Mouse (Mus musculus) ES-E14 (cell line): Measurements from ENCODE around the gene H2-Ob. TPM values are rescaled to one million over a fixed set of nuclear protein-coding genes. Genes with fewer than 3 reads are reported as not detected.

ENCODE experiments used
- DNase-seq: peaks from one replicate; pipeline ENCODE4 v3.0.0-alpha.2; 2013; ENCODE audit warnings: low read depth, low spot score
- H3K27ac ChIP-seq: 2 replicates; pipeline ENCODE4 v1.5.1; 2012; ENCODE audit warnings: low read depth, mild to moderate bottlenecking, low read length, moderate library complexity, mixed read lengths; ENCODE audit not compliant: poor library complexity, insufficient read depth, severe bottlenecking
- H3K36me3 ChIP-seq: 2 replicates; pipeline ENCODE4 v1.6.1; 2012; ENCODE audit warnings: mild to moderate bottlenecking, low read length, moderate library complexity, mixed read lengths; ENCODE audit not compliant: control insufficient read depth, poor library complexity, insufficient read depth, severe bottlenecking
- H3K4me1 ChIP-seq, 2 experiments: fragments of 150-350 bp in 1 of 2; sonication (generic) in 1 of 2; 2 replicates each; pipeline ENCODE4 v1.6.1; 2012; ENCODE audit warnings: low read length in 2 of 2, mild to moderate bottlenecking in 1 of 2, mixed read lengths in 1 of 2; ENCODE audit not compliant: control insufficient read depth in 2 of 2, insufficient read depth in 2 of 2, poor library complexity in 1 of 2
- H3K4me3 ChIP-seq, 2 experiments: fragments of 150-350 bp in 1 of 2; sonication (generic) in 1 of 2; 2 replicates each; pipeline ENCODE4 v1.5.1; 2012; ENCODE audit warnings: low read length in 2 of 2, low read depth in 1 of 2, mild to moderate bottlenecking in 1 of 2, mixed read lengths in 1 of 2; ENCODE audit not compliant: insufficient read depth in 1 of 2, poor library complexity in 1 of 2, severe bottlenecking in 1 of 2
- H3K9ac ChIP-seq: 2 replicates; pipeline ENCODE4 v1.6.1; 2012; ENCODE audit warnings: low read depth, mild to moderate bottlenecking, low read length, mixed read lengths; ENCODE audit not compliant: poor library complexity, insufficient read depth, severe bottlenecking
- H3K9me3 ChIP-seq: fragments of 150-350 bp; sonication (generic); 2 replicates; pipeline ENCODE4 v1.6.1; 2012; ENCODE audit warnings: low read depth, mild to moderate bottlenecking, low read length; ENCODE audit not compliant: control insufficient read depth, insufficient read depth
- CHD2 ChIP-seq: IDR thresholded peaks from 2 replicates; pipeline ENCODE4 v1.6.1; 2014; ENCODE audit warnings: mild to moderate bottlenecking, low read depth, low read length, inconsistent platforms
- HCFC1 ChIP-seq: IDR thresholded peaks from 2 replicates; pipeline ENCODE4 v1.6.1; 2012; ENCODE audit warnings: low read length, inconsistent platforms, borderline replicate concordance; ENCODE audit not compliant: insufficient read depth
- MAFK ChIP-seq: IDR thresholded peaks from 2 replicates; pipeline ENCODE4 v1.6.1; 2014; ENCODE audit warnings: mild to moderate bottlenecking, low read depth, low read length, inconsistent platforms; ENCODE audit not compliant: insufficient read depth
- ZC3H11A ChIP-seq: IDR thresholded peaks from 2 replicates; pipeline ENCODE4 v1.6.1; 2012; ENCODE audit warnings: low read depth, mild to moderate bottlenecking, inconsistent platforms, low read length, borderline replicate concordance
- ZNF384 ChIP-seq: IDR thresholded peaks from 2 replicates; pipeline ENCODE4 v1.6.1; 2012; ENCODE audit warnings: low read depth, low read length, inconsistent platforms
- in situ Hi-C, 2 experiments: fragments of 600-800 bp; cut with MboI; formaldehyde crosslinking; loops; one replicate each; pipeline ENCODE4 v1.15.1; 2025; ENCODE audit warnings: low sequenced_read_pairs in 2 of 2, inconsistent platforms in 1 of 2; ENCODE audit not compliant: unreplicated experiment in 2 of 2
- total RNA-seq: library from RNA; depleted of rRNA; stranded (reverse); fragments of 300-350 nt; gene quantifications from 2 replicates; pipeline ENCODE4 v1.2.3, GENCODE M21; 2012; rRNA removed

H2-Ob gene
- not detected in 2 replicates for total RNA-seq

DNA sequence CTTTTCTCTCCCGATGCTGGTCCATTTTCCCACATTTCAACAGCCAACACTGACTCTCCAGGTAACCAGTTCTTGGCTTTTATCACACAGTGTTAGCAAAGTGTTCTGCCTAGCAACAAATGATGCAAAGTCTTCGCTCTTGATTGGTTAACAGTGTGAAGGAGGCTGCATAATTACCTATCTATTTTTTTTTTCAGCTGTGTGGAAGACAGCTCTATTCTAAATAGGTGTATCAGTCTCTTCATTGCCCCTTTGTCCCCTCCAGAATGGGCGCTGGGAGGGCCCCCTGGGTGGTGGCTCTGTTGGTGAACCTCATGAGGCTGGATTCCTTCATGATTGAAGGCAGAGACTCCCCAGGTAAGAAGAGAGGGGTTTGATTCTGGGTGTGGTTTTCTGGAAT, at the start of gene H2-Ob:
H2-Ob (plus strand) TSS at position 198 of the 400 bp plus-strand sequence.
- DNase-seq = no peak
- Histone ChIP-seq H3K9ac (no peak within 1 kb of the TSS), H3K36me3 (no peaks in the 10 kb centered on the region), H3K9me3 (peaks cover 11% of the 10 kb centered on the region; the same call in 1 of the 2 replicates), H3K4me1 (no peaks in the 10 kb centered on the region), H3K4me3 (no peak within 1 kb of the TSS), H3K27ac (no peak within 1 kb of the TSS)
- in situ Hi-C loops = no loop called here
- TF ChIP-seq ZNF384 (0 out of 2 replicates have a peak, but pooled peaks have one; percentile 25), CHD2 (peak; percentile 78), HCFC1 (no peak)

DNA sequence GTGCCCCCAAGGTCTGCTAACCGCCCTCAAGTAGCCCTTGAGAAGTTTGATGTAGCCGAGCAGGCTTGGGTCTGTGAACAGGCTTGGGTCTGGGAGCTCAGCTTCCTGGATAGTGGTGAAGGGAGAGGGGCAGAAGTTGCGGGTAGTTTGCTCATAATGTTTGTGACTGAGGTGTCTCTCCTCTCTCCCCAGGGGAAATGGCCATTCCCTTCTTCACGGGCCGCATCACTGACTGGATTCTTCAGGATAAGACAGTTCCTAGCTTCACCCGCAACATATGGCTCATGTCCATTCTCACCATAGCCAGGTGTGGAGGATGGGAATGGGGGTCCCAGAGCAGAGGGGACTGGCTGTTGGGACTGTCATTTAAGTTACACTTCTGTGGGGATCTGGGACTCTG, 49.7 kb upstream of the H2-Ob start:
- no peak for DNase-seq
- no peaks in the 10 kb centered on the region for H3K9me3 ChIP-seq
- H3K4me3 ChIP-seq = no peak overlapping the region
- H3K36me3 ChIP-seq = no peaks in the 10 kb centered on the region
- H3K27ac ChIP-seq = no peak overlapping the region
- TF ChIP-seq ZNF384 = no peak
- no peak overlapping the region for H3K9ac ChIP-seq
- in situ Hi-C loops = no loop called here
- H3K4me1 ChIP-seq = peaks cover 0 to 8% of the 10 kb centered on the region in 2 experiments; a peak in 1 of 4 replicates

- no peak for DNase-seq
- TF ChIP-seq MAFK = no peak
- TF ChIP-seq ZNF384 = no peak
- no peak for TF ChIP-seq HCFC1
- no peak for TF ChIP-seq CHD2
- no peak for TF ChIP-seq ZC3H11A
- no peaks in the 10 kb centered on the region for H3K9me3 ChIP-seq
- H3K27ac ChIP-seq = no peak overlapping the region
- no peaks in the 10 kb centered on the region for H3K36me3 ChIP-seq
- in situ Hi-C loops = no loop called here
- no peak overlapping the region; a peak in 1 of 4 replicates for H3K4me3 ChIP-seq
- H3K9ac ChIP-seq = no peak overlapping the region
- peaks cover 0 to 5% of the 10 kb centered on the region in 2 experiments; a peak in 1 of 4 replicates for H3K4me1 ChIP-seq
Measured at GRCm38 (mm10) chr17:34192852-34193251, 45.9 kb upstream of the H2-Ob start.

GRCm38 (mm10) chr17:34193468-34193867, 45.2 kb upstream of the H2-Ob start:
- H3K9ac ChIP-seq = no peak overlapping the region
- H3K9me3 ChIP-seq = no peaks in the 10 kb centered on the region
- no peak overlapping the region for H3K27ac ChIP-seq
- H3K36me3 ChIP-seq = no peaks in the 10 kb centered on the region
- in situ Hi-C loops = no loop called here
- TF ChIP-seq HCFC1 (no peak), CHD2 (no peak), ZC3H11A (no peak), MAFK (no peak), ZNF384 (no peak)
- H3K4me1 ChIP-seq = peaks cover 0 to 8% of the 10 kb centered on the region in 2 experiments; a peak in 1 of 4 replicates
- DNase-seq = no peak
- H3K4me3 ChIP-seq = no peak overlapping the region

- no peaks in the 10 kb centered on the region for H3K9me3 ChIP-seq
- H3K4me1 ChIP-seq = peaks cover 0 to 11% of the 10 kb centered on the region in 2 experiments; a peak in 1 of 4 replicates
- H3K9ac ChIP-seq = no peak overlapping the region
- no peak overlapping the region for H3K4me3 ChIP-seq
- in situ Hi-C loops = no loop called here
- TF ChIP-seq ZC3H11A (no peak), MAFK (no peak), HCFC1 (no peak), ZNF384 (no peak), CHD2 (no peak)
- H3K36me3 ChIP-seq = no peaks in the 10 kb centered on the region
- DNase-seq = no peak
- H3K27ac ChIP-seq = no peak overlapping the region
Measured at GRCm38 (mm10) chr17:34194723-34195122, 44.0 kb upstream of the H2-Ob start.
